Mouse (Mus musculus) lung, postnatal 14 days (tissue): ENCODE results near the gene Slc29a4.
A peak's percentile ranks its signal among the peaks of the same experiment; 100 is the strongest.

Experiments used
- DNase-seq: peaks from one replicate; pipeline ENCODE4 v3.0.0; 2021

Gene Slc29a4

GRCm38 (mm10) chr5:142750173-142750572 lies 57.9 kb downstream of the Slc29a4 start:
- DNase-seq: no peak

GRCm38 (mm10) chr5:142752241-142752640 lies 59.9 kb downstream of the Slc29a4 start:
- DNase-seq: no peak

- DNase-seq: no peak
These were observed 67.5 kb downstream of the Slc29a4 start for GRCm38 (mm10) chr5:142759786-142760185.

DNA sequence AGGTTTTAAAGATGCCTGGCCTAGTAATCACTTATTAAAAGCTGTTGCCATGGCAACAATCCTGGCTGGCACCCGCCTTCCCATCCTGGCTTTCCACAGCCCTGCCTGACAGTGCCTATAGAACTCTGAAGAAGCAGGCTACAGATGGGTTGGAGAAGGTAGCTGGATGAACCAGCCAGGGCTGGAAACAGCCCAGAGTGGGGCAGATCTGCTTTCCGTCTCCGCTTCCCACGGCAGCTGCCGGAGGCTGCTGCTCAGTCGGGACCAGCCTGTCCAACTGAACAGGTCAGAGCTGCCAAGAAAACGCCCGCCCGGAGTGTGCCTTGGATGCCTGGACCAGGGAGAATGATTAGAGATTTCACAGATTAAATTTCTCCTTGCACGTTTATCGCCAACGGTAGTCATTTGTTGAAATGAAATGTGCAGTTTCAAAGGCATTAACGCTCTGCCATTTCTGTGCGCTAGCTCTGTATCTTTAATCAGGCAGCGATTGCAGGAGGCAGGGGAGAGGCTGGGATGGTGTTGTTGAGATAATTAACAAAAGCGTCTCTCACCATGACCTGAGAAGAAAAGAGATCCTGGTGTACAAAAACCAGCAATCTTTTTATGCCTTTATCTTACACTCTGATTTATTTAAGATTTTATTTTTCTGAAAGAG lies 69.1 kb downstream of the Slc29a4 start:
- no peak for DNase-seq

GRCm38 (mm10) chr5:142762082-142762807 lies 69.9 kb downstream of the Slc29a4 start:
- no peak for DNase-seq

GRCm38 (mm10) chr5:142764306-142764705 lies 72.0 kb downstream of the Slc29a4 start:
- no peak for DNase-seq

DNA sequence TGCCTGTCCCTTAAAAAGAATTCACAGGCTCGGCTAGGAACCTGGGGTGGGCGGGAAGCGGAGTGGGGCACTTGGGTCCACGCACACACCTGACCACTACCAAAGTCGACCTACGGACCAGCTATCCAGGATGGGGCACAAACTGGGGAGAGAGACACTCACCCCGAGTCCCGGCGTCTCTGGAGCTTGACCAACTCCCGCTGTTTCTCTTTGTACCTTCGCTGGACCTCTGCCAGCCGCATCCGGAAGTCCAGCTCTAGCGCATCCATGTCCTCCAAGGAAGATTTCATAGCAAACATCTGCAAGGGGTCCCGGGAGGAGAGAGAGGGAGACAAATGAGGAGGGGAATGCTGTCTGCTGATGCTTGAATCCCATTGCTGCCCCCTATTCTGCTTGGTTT lies 72.6 kb downstream of the Slc29a4 start:
- no peak for DNase-seq

DNA sequence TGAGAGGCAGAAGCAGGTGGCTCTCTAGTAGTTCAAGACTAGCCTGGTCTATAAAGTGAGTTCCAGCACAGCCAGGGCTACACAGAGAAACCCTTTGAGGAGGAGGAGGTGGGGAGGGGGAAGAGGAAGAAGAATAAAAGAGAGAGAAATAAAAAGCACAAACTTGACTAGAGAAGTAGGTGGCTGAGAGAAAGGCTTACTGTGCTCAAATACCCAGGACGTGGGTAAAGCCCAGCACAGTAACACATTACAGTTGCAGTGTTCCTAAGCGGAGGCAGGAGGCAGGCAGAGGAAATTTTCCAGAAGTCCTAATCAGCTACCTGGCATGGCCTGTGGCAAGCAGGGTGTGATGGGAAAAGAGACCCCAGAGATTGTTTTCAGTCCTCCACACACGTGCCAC lies 74.4 kb downstream of the Slc29a4 start:
- no peak for DNase-seq

DNA sequence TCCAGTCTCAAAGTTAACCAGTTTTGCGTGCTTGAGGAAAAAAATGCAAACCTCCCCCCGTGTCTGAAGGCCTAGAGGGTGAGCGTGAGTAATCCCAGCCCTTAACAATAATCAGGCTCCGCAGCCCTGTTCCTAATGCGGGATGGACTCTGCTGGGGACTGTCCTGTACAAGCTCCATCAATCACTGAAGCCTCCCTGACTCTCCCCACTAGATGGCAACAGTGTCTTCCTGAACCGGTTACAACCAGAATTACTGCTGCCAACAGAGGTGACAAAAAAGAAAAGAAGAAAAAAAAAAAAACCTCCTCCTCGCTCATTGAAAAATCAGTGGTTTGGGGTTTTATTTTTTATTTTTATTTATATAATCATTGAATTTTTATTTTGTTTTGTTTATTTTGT lies 75.6 kb downstream of the Slc29a4 start:
- DNase-seq: peak; percentile 81

DNA sequence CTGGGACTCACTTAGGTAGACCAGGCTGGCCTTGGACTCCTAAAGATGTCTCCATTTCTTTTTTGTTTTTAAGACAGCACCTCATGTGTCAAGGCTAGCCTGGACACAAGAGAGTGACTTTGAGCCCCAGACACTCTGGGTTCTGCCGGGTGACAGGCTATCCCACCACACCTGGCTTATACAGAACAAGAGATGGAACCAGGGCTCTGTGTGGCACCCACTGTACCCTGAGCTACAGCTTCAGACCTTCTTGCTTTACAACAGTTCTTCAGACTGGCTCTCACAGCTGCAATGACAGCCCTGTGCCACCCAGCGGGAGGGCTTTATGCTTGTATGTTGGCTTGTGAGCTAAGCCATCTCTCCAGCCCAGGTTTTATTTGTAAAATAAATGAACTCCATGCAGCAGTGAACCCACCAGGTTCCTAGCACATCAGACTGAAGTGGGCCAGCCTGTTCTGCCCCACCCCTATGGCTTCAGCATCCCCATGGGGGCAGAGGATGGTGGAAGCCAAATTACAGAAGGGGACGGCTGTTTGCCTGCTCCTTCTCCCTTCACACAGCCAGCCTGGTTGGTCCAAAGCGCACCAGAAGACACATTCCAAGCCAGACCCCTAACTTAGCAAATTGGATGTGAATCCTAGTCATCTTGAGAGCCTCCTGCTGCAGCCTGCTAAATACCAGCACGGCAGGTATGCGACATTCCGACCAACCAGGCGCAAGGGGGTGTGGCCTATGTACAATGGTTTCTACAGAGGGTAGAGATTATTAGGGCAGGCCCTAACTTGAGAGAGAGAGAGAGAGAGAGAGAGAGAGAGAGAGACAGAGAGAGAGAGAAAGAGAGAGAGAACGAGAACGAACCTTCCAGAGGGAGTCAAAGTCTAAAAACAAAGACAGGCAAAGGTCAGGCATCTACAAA lies 76.3 kb downstream of the Slc29a4 start:
- DNase-seq: no peak

DNA sequence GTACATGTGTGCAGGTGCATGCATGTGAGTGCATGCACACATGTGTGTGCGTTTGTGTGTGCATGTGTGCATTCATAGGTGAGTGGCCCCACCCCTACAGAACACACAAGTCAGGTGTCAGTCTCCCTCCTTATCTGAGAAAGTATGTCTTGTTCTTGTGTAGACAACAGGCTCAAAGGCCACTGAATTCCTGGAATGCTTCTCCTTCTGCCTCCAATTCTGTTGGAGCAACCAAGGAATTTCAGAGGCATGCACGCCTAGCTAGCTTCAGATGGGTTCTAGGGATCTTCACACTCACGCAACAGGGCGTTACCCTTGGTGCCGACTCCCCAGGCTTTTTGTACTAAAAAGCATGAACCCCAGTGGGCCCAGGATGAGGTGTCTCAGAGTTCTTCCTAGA lies 77.3 kb downstream of the Slc29a4 start:
- no peak for DNase-seq

GRCm38 (mm10) chr5:142771034-142771433 lies 78.7 kb downstream of the Slc29a4 start:
- DNase-seq: no peak

DNA sequence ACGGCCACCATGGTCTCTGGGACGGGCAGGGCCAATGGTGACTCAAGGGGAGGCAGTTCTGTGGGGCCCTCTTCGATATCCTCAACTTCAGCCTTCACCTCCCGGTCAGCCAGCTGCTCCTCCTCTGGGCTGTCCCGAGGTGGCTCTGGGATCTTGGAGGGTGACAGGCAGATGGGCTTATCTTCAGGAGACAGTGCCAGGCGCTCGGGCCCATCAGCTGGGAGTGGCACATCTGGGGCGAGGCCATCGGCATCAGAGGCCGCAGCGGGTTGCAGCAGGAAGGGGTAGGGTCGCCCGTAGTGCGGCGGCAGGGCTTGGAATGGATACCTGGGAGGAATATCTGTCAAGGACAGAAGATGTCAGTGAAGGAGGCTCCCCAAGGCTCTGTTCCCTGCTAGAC lies 79.7 kb downstream of the Slc29a4 start:
- DNase-seq: no peak
